Mouse (Mus musculus) erythroblast, adult 5-6 weeks (primary cell): Measurements from ENCODE around the gene Fam71f1. TPM values are rescaled to one million over a fixed set of nuclear protein-coding genes. Genes with fewer than 3 reads are reported as not detected.
"Not testable (repeated sequence)": the region's sequence is repeated elsewhere in the genome, so short reads cannot be mapped to it uniquely, and the experiment has no call there.

Source experiments
- ATAC-seq: replicated peaks from 2 replicates; pipeline ENCODE4 v1.8.0; 2016; ENCODE audit warnings: moderate number of reproducible peaks, mild to moderate bottlenecking, moderate TSS enrichment, inconsistent platforms; ENCODE audit not compliant: poor library complexity, low FRiP score, severe bottlenecking
- total RNA-seq, 2 experiments: library from RNA; stranded (forward) in 1 of 2; stranded (reverse) in 1 of 2; fragments of 150-400 nt in 1 of 2; fragments of 200-764, 138-1000 nt in 1 of 2; gene quantifications; 2 replicates each; pipeline versions ENCODE4 v1.2.3 to v1.2.4; 2015 to 2017; ENCODE audit warnings: low replicate concordance in 2 of 2

The Fam71f1 gene
- total RNA-seq, 2 experiments from 2014 or later, result not detected

GRCm38 (mm10) chr6:29322147-29322546, 3.2 kb downstream of the Fam71f1 start:
- ATAC-seq, result no peak

- no peak for ATAC-seq
Observed at GRCm38 (mm10) chr6:29322735-29323134, 3.8 kb downstream of the Fam71f1 start.

- ATAC-seq, result no peak
Observed at GRCm38 (mm10) chr6:29326961-29327360, 8.0 kb downstream of the Fam71f1 start.

DNA sequence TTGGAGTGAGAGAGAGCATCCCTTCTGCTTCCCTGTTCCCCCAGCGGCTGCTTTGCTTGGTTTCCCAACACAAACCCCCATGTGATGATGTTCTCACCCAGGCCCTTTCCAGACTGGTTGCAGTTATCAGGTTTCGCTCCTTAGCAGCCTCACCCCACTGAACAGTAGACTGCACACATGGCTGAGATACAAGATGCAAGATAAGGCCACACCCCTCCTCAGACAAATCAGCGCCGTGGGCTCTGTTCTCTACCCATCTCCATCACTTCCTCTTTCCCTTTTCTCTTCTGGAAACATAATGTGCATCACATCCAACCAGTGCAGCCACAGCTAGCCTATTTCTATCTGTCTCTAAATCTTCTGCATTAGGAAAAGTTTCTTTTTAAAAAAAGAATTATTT, 10.6 kb downstream of the Fam71f1 start:
- ATAC-seq, result no peak

DNA sequence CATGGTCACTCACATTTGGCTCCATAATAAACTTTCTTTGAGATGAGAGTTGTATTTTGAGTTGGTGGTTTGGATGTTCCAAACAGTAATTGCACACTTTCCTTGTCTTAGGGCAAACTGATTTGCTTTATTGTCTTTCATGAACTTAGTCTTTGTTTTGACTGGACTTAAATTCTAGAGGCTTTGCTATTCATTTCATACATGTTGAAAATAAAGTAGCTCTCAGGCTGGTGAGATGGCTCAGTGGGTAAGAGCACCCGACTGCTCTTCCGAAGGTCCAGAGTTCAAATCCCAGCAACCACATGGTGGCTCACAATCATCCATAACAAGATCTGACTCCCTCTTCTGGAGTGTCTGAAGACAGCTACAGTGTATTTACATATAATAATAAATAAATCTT, 27.6 kb downstream of the Fam71f1 start:
- ATAC-seq, result not testable (repeated sequence)

GRCm38 (mm10) chr6:29347189-29347588, 28.2 kb downstream of the Fam71f1 start:
- ATAC-seq, result no peak

DNA sequence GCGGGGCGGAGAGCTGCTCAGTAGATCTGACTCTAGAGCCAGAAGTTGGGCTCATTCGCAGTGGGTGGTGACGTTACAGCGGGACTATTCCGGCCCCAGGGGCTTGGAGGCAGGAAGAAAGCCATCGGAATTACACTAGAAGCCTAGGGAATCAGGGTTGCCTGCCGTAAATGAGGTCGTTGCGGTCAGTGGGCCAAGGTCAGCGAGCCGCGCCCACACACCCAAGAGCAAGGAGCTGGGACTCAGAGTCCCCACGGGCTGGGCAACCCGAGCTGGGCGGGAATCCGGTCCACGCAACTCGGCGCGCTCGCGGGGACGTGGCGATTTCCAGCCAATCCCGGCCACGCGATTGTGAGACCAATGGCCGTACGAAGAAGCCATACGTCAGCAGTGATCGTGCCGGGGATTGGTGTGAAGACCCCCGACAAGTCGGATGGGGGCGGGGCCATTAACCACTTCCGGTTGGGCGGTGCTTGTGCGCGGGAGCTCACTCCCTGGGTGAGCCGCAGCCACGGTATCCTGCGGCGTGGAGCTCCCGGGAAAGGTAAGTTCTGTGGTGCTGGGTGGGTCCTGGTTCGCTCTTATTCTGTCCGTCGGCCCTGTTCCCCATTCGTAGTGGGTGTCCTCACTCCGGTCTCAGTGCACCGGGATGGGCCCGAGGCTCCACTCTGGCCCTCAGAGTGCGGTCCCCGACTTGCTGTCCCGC, 28.9 kb downstream of the Fam71f1 start, which contains the start of gene Calu:
Calu (plus strand) TSS at position 405 of the 706 bp plus-strand sequence.
- peak; percentile 100 for ATAC-seq

DNA sequence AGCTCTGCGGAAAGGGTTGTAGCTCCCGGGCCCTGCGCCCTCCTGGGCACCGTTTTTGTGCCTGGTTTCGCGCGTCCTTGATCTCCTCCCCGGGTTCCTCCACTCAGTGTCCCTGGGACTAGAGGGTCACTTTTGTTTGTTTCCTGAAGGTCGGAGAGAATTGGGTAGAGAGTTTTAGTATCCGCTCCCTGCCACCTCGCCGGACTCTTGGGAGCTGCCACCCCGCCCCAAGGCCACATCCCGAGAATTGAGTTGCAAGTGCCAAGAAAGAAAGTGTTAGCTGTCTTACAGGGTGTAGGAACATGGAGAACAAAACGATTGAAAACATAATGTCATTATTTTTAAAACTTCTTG, 29.4 kb downstream of the Fam71f1 start:
- ATAC-seq, result peak; percentile 19; the same call in 1 of the 2 replicates

DNA sequence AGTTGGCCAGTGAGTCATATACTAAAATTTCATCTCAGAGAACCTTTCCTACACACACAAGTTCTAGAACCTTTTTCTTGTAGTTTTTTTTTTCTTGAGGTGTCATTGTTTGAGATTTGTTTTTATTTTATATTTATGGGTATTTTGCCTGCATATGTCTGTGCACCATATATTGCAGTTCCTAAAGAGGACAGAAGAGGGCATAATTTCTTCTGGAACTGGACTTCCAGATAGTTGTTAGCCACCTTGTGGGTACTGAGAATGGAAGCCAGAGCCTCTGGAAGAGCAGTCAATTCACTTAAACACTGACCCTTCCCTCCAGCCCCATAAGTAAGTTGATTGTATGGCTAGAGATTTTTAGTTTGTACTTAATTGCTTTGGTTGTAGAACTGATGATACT, 32.7 kb downstream of the Fam71f1 start:
- no peak for ATAC-seq

DNA sequence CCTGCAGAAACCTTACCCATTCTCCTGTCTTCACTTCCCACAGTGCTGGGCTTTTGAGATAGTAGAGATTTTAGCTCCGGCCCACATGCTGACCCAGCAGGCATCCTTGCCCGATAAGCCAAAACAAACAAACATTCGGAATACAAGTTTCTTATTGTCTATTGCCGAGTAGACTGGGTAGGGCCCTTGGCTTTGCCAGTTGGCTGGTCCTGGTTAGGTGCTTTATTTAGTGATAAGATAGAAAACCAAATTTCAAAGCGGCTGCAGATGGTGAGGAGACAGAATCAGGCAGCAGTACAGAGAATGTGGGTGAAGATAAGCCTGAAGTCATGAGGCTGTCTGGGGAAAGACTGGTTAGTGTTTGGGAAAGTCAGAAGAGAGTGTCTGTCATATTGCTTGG, 33.9 kb downstream of the Fam71f1 start:
- no peak for ATAC-seq

GRCm38 (mm10) chr6:29359386-29359785, 40.4 kb downstream of the Fam71f1 start:
- ATAC-seq, result no peak

GRCm38 (mm10) chr6:29360211-29360610, 41.3 kb downstream of the Fam71f1 start:
- no peak for ATAC-seq

DNA sequence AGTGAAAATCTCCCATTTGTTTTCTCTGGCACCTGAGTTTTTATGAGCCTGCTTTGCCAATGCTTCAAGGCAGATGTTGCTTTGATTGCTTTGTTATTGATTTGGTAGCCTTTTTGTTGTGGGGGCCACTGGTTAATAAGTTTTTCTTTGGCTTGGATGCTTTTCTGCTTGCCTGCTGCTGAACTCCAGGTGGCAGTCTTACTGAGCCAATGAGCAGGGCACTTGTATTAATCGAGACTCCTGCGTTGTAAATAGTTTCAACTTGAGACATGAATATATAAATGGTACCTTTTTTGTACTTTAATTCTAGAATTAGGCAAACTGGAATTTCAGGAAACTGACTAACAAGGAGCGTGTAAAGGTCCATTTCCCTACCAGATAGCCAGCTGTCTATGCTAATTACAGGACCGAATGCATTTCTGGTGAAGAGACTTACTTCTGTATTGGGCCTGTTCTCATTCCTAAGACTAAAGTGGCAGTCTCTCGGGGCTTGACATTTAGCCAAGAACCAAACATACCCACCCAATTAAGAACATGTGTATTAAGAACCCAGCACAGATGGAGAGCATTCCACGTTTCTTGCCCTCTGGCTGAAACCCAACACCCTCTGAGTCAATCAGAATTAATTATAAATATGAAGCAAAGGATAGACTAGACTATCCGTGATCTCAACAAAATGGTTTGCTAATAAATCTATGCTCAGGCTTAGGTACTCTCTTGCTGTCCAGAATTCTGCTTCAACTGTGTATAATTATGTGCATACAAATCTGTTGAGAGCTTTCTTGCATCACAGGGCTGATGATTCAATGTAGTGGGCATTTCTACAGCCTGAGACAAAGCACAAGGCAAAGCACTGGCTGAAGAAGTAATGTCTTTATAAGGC, 43.5 kb downstream of the Fam71f1 start:
- ATAC-seq, result no peak

DNA sequence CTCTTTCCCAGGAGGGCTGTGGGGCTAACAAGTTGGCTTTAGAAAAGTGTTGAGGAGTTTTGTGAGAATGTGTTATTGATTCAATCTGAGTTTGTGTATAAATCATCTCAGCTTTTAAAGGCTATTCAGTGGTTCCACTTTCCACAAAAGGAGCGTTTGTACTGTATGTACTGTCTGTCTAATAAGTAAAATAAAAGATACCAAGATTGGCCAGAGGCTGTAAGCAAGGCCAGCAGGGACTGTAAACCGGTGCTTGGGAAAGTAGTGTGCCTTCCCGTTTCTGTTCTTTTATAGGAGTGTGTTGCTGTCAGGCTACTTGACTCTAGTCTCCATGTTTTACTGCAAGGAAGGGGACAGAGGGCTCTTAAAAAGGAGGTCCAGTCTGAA, 44.2 kb downstream of the Fam71f1 start:
- no peak for ATAC-seq

DNA sequence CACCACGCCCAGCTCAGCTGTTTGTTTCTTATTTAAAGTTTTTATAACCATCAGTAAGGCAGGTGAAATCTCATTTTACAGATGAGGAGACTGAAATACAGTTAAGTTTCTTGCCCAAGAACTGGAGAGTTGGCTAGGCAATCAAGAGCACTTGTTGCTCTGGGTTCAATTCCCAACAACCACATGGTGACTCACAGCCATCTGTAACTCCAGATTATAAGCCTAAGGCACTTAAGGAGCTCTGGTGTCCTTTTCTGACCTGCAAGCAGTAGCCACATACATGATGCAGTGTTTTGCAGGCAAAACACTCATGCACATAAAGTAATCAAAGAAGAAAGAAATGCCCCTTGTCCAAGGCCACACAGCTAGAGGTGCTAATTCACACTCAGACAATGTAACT, 46.3 kb downstream of the Fam71f1 start:
- ATAC-seq, result no peak

DNA sequence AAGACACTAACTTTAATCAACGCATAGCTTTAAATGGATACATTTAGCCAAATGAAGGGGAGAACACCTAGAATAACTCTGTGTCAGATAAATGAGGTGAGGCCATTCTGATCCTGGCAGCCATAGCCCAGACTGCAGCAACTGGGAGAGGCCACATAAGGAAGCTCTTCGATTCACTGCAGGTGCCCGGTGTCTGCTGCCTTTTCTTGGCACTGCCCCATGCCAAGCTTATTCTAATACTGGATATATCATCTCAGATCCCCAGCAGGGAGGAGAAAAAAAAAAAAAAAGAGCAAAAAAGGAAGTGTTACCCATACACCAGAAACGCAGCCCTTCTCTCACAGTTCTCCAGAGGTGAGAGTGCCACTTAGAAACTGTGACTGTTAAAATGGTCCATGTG, 58.4 kb downstream of the Fam71f1 start:
- no peak for ATAC-seq

DNA sequence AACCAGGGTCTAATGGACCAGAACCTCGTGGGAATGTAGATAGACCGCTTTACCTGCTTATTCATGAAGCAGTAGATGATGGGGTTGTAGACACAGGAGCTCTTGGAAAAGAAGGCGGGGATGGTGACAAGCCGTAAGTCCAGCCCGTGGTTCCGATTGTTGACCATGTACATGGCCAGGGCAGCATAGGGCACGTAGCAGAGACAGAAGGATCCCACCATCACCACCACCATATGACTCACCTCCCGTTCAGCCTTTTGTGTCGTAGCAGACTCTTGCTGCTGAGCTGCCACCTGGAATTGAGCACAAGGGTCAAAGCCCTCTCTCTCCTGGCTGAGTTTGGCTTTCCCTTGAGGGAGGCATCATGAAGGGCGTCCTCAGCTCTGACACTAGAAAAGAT, 59.7 kb downstream of the Fam71f1 start:
- no peak for ATAC-seq

DNA sequence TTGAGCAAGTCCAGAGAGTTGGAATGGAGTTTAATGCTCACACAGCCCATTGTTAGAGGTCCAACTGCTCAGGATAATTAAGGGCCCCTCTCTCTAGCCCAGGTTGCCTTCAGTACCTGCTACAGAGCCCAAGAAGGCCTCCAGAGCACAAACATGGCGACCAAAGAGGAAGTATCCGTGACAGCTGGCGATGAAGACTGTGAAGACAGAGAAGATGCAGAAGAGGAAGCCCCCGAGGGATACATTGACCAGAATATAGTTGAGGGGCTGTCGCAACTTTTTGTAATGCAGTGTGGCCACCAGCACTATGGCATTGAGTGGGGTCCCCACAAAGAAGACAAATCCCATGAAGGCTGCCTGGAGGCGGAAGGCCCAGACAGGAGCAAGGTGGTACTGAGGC, 61.0 kb downstream of the Fam71f1 start:
- ATAC-seq, result no peak

DNA sequence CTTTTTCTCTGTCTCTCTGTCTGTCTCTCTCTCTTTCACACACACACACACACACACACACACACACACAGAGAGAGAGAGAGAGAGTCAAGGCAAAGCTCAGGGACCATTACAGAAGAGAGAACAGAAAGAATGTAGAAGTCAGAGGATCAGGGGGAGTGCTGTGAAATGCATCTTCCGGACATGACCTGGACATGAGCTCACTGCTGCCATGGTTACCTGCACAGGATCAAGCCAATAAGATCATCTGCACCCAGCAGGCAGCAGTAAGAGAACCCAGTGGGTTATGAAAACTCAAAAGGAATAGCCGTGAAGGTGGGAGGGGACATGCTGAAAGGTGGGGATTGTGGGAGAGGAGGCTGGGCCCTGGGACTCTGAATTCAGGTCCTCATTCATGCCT, 63.5 kb downstream of the Fam71f1 start:
- ATAC-seq, result no peak
